Mouse (Mus musculus) frontal cortex, postnatal 36 days (tissue): ENCODE data around the gene Lrp11.
"Not testable (repeated sequence)": the region's sequence is repeated elsewhere in the genome, so short reads cannot be mapped to it uniquely, and the experiment has no call there.

ENCODE experiments used
- DNase-seq, 2 experiments: peaks; one replicate each; pipeline ENCODE4 v3.0.0; 2022; ENCODE audit warnings: low spot score in 2 of 2

Lrp11 gene

GRCm38 (mm10) chr10:7589592-7590233, at the start of gene Lrp11:
Lrp11 (plus strand) TSS chr10:7589800.
- DNase-seq: peak; percentile 86 to 88

DNA sequence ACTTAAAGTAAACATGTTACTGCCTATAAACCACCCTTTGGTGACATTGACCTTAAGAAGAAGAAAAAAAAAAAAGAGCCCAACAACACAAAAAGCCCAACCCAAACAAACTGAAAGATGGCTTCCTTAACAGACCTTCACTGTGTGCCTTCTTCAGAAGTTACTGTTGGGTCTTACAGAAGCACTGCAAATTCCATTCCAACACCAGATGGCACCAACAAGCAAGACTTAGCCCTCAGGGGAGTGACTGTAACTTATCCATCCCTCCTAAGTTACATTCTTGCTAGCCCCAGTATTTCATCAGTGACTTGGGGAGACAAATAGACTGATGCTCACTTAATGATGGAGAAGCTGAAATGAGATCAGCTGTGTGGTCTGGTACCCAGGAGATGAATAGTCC, 11.6 kb upstream of the Lrp11 start:
- peak in 1 of 2 experiments; percentile 53 for DNase-seq

- DNase-seq: no peak
These were observed 8.2 kb upstream of the Lrp11 start for GRCm38 (mm10) chr10:7581401-7581800.

- DNase-seq: no peak
These were observed 7.3 kb upstream of the Lrp11 start for GRCm38 (mm10) chr10:7582157-7582890.

DNA sequence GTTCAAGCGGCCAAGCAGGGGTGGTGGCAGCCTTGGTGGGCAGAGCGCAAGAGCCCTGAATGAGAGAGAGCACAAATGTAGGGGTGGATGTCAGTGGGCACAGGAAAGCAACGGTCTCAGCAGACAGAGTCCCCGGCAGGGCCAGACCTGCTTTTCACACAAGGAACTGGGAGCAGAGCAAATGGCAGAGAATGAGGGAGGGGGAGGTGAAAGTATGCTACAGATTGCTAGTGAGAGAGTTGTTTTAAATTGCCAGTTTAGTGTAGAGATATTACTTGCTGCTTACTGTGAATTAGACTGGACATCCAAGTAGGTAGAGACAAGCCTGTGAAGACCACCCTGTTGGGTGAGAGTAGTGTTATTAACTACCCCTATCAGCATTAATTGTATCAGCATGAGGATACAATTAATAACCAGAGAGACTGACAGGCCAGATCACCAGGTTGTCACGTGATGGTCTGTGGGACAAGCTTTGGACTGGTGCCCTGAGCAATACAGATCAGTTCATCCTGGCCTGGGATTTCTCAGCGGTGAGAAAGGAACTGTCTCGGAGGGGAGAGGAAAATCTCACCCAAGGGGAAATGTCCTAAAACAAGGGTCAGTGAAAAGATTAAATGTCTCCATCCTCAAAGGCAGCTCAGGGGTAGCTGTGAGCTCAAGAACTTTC, 6.6 kb upstream of the Lrp11 start:
- no peak for DNase-seq

DNA sequence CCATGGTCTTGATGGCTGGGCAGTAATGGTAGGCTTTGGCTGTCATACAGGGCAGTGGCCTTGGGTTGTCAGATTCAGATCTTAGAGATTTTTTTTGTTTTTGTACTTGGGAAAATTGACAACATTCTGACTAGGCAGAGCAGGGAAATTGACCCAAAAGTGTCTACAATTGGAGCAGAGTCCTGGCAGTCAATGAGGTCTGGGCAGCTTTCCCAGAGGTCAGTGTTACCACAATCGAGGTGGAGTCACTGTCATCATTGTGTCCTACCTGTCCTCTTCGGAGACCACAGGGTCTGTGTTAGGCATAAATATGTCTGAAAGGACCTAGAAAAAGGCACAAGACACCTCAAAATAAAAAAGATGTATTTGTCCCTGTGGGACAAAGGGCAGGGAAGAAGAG, 2.8 kb upstream of the Lrp11 start:
- no peak for DNase-seq

GRCm38 (mm10) chr10:7590234-7590689, 662 bp downstream of the Lrp11 start:
- DNase-seq: no peak

GRCm38 (mm10) chr10:7590792-7591191, 1.2 kb downstream of the Lrp11 start:
- no peak for DNase-seq

DNA sequence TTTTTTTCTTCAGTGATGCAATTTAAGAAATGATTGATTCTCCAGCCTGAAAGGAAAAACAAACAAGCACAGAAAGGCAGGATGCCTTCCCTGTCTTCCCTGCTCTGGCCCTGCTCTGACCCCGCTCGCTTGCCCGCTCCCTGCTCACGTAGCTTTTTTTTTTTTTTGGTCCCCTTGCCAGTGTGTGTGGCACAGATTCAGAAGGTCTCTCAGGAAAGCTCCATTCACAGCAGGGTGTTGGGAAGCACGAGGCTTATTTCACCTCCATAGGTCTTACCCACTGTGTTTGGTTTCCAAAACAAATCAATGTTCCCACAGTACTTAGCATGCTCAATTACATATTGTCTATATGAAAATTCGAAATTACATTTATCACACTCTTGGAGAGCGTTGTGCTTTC, 5.2 kb downstream of the Lrp11 start:
- no peak for DNase-seq

DNA sequence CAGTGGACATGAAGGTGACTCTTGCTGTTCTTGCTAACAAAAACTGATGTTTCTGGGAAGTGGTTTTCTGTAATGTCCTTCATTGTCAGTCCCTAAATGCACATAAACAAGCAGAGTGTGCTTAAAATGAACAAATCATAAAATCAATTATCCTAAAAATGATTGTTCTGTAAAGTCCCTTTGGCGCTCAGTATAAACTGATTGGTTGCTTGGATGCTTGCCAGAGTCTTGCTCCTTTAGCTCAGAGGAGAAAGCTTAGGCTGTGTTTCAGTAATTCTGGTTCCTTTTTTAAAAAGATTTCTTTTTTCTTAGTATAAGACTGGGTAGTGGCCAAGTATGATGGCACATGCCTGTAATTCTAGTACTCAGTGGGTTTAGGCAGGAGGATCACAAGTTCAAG, 6.7 kb downstream of the Lrp11 start:
- DNase-seq: no peak

DNA sequence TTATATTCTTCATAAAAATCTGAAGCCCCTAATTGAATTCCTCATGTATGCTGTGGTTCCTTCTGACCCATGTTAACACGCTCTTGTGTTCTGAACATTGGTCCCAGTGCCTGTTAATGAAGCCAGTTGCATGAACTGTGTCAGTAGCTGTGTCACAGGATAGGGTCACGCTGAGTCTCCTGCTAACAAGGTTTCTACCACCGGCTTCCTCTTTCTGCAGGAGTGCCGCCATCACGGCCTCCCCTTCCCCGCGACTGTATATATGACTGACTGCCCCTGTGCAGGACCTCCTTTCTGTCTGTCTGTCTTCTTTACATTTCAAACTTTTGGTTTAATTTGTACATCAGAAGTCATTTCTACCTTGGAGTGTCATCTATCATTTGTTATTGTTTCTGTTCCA, 8.6 kb downstream of the Lrp11 start:
- no peak for DNase-seq

DNA sequence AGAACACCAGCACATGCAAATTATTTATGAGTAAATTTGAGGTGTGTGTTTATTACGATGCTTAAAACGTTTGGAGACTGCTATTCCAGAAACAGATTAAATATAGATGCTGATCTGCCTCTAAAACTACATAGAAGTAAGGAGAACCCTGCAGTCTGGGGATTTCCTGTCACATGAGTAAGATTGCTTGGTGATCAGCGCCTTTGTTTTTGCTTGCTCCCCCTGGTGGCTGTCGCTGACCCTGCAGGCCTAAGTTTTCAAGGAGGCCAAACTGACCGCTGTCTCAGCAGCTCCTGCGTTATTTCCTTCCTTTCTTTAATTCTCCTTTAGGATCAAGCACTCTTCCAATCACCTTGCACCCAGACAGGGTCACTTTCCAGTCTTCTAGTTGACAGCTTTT, 11.0 kb downstream of the Lrp11 start:
- DNase-seq: peak; percentile 66 to 79

- DNase-seq: no peak
These were observed 15.6 kb downstream of the Lrp11 start for GRCm38 (mm10) chr10:7605168-7605567.

- no peak for DNase-seq
These were observed 16.8 kb downstream of the Lrp11 start for GRCm38 (mm10) chr10:7606437-7606836.

DNA sequence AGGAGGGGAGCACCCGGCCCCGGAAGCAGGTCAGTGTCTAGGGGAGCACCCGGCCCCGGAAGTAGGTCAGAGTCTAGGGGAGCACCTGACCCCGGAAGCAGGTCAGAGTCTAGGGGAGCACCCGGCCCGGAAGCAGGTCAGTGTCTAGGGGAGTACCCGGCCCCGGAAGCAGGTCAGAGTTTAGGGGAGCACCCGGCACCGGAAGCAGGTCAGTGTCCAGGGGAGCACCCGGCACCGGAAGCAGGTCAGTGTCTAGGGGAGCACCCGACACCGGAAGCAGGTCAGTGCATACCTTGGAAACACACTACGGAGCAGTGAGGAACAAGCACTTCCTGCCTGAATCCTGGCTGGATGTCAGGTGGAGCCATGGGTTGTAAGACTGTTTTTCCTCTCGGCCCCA, 19.0 kb downstream of the Lrp11 start:
- no peak for DNase-seq

DNA sequence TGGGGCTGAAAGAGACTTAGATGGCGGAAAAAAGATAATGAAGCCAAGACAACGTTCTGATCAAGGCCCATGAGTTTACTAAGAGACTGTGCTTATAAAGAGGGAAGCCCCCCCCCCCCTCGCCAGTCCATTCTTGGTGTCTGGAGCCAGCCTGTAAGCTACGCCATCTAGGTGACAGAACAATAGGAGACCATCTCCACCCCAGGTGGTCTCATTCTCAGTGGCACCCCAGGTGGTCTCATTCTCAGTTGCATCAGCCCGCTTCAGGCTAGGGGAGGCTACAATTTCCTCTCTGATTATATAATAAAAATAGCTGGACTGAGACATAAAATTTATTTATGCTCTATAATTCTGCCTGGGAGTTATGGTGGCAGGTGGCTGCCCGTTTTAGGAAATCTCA, 22.0 kb downstream of the Lrp11 start:
- no peak for DNase-seq

DNA sequence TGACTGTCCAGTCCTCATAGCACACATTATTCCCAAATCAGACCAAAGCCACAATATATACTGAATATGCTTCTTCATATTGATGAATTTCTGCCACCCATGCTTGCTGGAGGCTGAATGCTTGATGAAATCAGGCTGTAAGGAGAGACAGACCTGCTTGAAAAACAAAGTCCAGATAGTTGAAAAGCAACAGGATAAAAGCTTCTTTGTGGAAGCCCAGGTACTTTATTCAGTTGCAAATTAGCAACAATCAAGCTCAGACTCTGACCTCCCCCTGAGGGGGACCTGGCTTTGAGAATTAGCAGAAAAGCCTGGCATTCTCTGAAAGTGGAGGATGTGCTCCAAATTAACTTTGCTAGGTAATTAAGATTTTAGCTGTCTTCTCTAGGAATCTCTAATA, 22.6 kb downstream of the Lrp11 start:
- DNase-seq: not testable (repeated sequence)

GRCm38 (mm10) chr10:7614834-7615233, 25.2 kb downstream of the Lrp11 start:
- no peak for DNase-seq

DNA sequence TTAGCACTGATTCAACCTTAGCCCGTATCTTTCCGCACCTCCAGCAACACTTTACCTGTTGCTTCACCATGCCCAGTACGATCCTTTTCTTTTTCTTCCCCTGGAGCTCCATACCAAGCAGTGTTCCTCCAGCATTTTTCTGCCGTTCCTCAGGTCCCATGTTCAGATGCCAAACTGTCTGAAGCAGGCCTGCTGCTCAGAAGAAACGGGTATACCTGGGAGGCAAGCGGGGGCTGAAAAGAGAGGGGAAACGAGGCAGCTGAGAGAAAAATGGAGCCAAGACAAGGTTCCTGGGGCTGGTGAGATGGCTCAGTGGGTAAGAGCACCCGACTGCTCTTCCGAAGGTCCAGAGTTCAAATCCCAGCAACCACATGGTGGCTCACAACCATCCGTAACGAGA, 27.5 kb downstream of the Lrp11 start:
- not testable (repeated sequence) for DNase-seq

DNA sequence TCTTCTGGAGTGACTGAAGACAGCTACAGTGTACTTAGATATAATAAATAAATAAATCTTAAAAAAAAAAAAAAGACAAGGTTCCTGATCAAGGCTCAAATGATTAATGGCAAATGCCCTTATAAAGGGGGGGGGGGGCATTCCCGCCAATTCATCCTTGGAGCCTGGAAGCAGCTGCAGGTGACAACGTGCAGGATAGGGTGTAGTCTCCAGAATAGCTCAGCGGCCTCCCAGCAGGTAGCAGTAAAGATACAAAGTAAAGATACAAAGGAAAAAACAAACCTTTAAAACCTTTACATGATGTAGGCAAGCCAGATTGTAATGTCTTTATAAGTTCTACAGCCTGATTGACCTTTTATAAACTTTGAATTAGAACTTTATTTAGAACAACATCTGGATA, 28.0 kb downstream of the Lrp11 start:
- DNase-seq: not testable (repeated sequence)

GRCm38 (mm10) chr10:7619821-7620241, 30.2 kb downstream of the Lrp11 start:
- no peak for DNase-seq

- DNase-seq: no peak
These were observed 31.1 kb downstream of the Lrp11 start for GRCm38 (mm10) chr10:7620723-7621122.

GRCm38 (mm10) chr10:7622378-7622777, 32.8 kb downstream of the Lrp11 start:
- no peak for DNase-seq
